Mouse (Mus musculus) CH12.LX (cell line): ENCODE data around the gene Taar7e. TPM values are rescaled to one million over a fixed set of nuclear protein-coding genes. Genes with fewer than 3 reads are reported as not detected.

Experiments used
- DNase-seq: peaks from one replicate; pipeline ENCODE4 v3.0.0-alpha.2; 2013; ENCODE audit errors: extremely low read depth
- H3K27ac ChIP-seq: 2 replicates; pipeline ENCODE4 v1.5.1; 2012; ENCODE audit warnings: low read depth, mild to moderate bottlenecking, control low read depth, moderate library complexity; ENCODE audit not compliant: insufficient read depth
- H3K27me3 ChIP-seq: replicated peaks from 2 replicates; pipeline ENCODE3; 2012; ENCODE audit warnings: inconsistent platforms
- H3K36me3 ChIP-seq, 2 experiments: replicated peaks in 1 of 2; 2 replicates each; pipeline versions ENCODE3 to v1.6.1; 2012; ENCODE audit warnings: inconsistent platforms in 1 of 2, low read length in 1 of 2, mild to moderate bottlenecking in 1 of 2, mixed read lengths in 1 of 2, moderate library complexity in 1 of 2; ENCODE audit not compliant: control insufficient read depth in 1 of 2, insufficient read depth in 1 of 2
- H3K4me1 ChIP-seq, 2 experiments: 2 replicates each; pipeline ENCODE4 v1.6.1; 2012; ENCODE audit warnings: inconsistent platforms in 1 of 2, moderate library complexity in 1 of 2; ENCODE audit not compliant: insufficient read depth in 2 of 2, control insufficient read depth in 1 of 2
- H3K4me2 ChIP-seq: 2 replicates; pipeline ENCODE4 v1.6.1; 2012; ENCODE audit warnings: low read depth, mild to moderate bottlenecking, control low read depth; ENCODE audit not compliant: poor library complexity, insufficient read depth, severe bottlenecking
- H3K4me3 ChIP-seq, 3 experiments: fragments of 150-350 bp in 1 of 3; sonication (generic) in 1 of 3; replicated peaks in 1 of 3; 2 replicates each; pipeline versions ENCODE3 to v1.5.1; 2011 to 2012; ENCODE audit warnings: low read depth in 2 of 3, low read length in 2 of 3, mild to moderate bottlenecking in 2 of 3, moderate library complexity in 2 of 3, control low read depth in 1 of 3, improper control_type of control experiment in 1 of 3, inconsistent platforms in 1 of 3, mixed read lengths in 1 of 3; ENCODE audit not compliant: poor library complexity in 1 of 3
- H3K79me2 ChIP-seq: replicated peaks from 2 replicates; pipeline ENCODE4 v1.6.1; 2012; ENCODE audit warnings: mild to moderate bottlenecking, moderate library complexity; ENCODE audit not compliant: control insufficient read depth, poor library complexity, insufficient read depth, severe bottlenecking; ENCODE audit errors: extremely low read depth
- H3K9ac ChIP-seq: 2 replicates; pipeline ENCODE4 v1.6.1; 2012; ENCODE audit warnings: low read depth, mild to moderate bottlenecking, control low read depth, moderate library complexity; ENCODE audit not compliant: insufficient read depth
- H3K9me3 ChIP-seq: replicated peaks from 2 replicates; pipeline ENCODE3; 2012; ENCODE audit warnings: low read length, inconsistent platforms, mixed read lengths
- BHLHE40 ChIP-seq: IDR thresholded peaks from 2 replicates; pipeline ENCODE4 v1.6.1; 2011; ENCODE audit warnings: mild to moderate bottlenecking, low read depth, low read length, improper control_type of control experiment
- CHD2 ChIP-seq: IDR thresholded peaks from 2 replicates; pipeline ENCODE4 v1.6.1; 2011; ENCODE audit warnings: low read length, improper control_type of control experiment
- E2F4 ChIP-seq: IDR thresholded peaks from 2 replicates; pipeline ENCODE4 v1.6.1; 2011; ENCODE audit warnings: low read depth, low read length, improper control_type of control experiment; ENCODE audit not compliant: insufficient replicate concordance
- EP300 ChIP-seq: IDR thresholded peaks from 2 replicates; pipeline ENCODE4 v1.6.1; 2011; ENCODE audit warnings: low read length, improper control_type of control experiment
- ETS1 ChIP-seq: conservative IDR thresholded peaks from 2 replicates; pipeline ENCODE4 v1.6.1; 2012; ENCODE audit warnings: low read depth, mild to moderate bottlenecking, inconsistent platforms, low read length, improper control_type of control experiment, moderate library complexity
- GABPA ChIP-seq: IDR thresholded peaks from 2 replicates; pipeline ENCODE4 v1.6.1; 2012; ENCODE audit warnings: low read depth, low read length, improper control_type of control experiment, inconsistent platforms; ENCODE audit not compliant: insufficient replicate concordance
- HCFC1 ChIP-seq: IDR thresholded peaks from 2 replicates; pipeline ENCODE4 v1.6.1; 2012; ENCODE audit warnings: low read depth, mild to moderate bottlenecking, inconsistent platforms, low read length, improper control_type of control experiment
- IRF4 ChIP-seq: IDR thresholded peaks from 2 replicates; pipeline ENCODE4 v1.6.1; 2014; ENCODE audit warnings: low read depth, mild to moderate bottlenecking, inconsistent platforms, low read length, improper control_type of control experiment
- JUND ChIP-seq: conservative IDR thresholded peaks from 2 replicates; pipeline ENCODE4 v1.6.1; 2011; ENCODE audit warnings: low read depth, low read length, improper control_type of control experiment
- MAX ChIP-seq: IDR thresholded peaks from 2 replicates; pipeline ENCODE4 v1.6.1; 2011; ENCODE audit warnings: low read length, improper control_type of control experiment
- MAZ ChIP-seq: IDR thresholded peaks from 2 replicates; pipeline ENCODE4 v1.6.1; 2012; ENCODE audit warnings: low read depth, mild to moderate bottlenecking, inconsistent platforms, low read length, improper control_type of control experiment, moderate library complexity
- MEF2A ChIP-seq: IDR thresholded peaks from 2 replicates; pipeline ENCODE4 v1.6.1; 2014; ENCODE audit warnings: low read depth, mild to moderate bottlenecking, inconsistent platforms, low read length, improper control_type of control experiment, borderline replicate concordance
- MXI1 ChIP-seq: IDR thresholded peaks from 2 replicates; pipeline ENCODE4 v1.6.1; 2011; ENCODE audit warnings: mild to moderate bottlenecking, low read depth, low read length, improper control_type of control experiment
- NELFE ChIP-seq: IDR thresholded peaks from 2 replicates; pipeline ENCODE4 v1.6.1; 2011; ENCODE audit warnings: low read depth, low read length, improper control_type of control experiment
- NRF1 ChIP-seq: IDR thresholded peaks from 2 replicates; pipeline ENCODE4 v1.6.1; 2014; ENCODE audit warnings: low read depth, mild to moderate bottlenecking, inconsistent platforms, low read length, improper control_type of control experiment, moderate library complexity
- POLR2A ChIP-seq: IDR thresholded peaks from 2 replicates; pipeline ENCODE4 v1.6.1; 2011; ENCODE audit warnings: low read depth, mild to moderate bottlenecking, improper control_type of control experiment, low read length
- POLR2AphosphoS2 ChIP-seq: IDR thresholded peaks from 2 replicates; pipeline ENCODE4 v1.6.1; 2011; ENCODE audit warnings: low read depth, low read length, improper control_type of control experiment
- SIN3A ChIP-seq: IDR thresholded peaks from 2 replicates; pipeline ENCODE4 v1.6.1; 2012; ENCODE audit warnings: low read length, improper control_type of control experiment, inconsistent platforms
- SMC3 ChIP-seq: IDR thresholded peaks from 2 replicates; pipeline ENCODE4 v1.6.1; 2011; ENCODE audit warnings: low read depth, low read length, improper control_type of control experiment
- TBP ChIP-seq: conservative IDR thresholded peaks from 2 replicates; pipeline ENCODE4 v1.6.1; 2011; ENCODE audit warnings: low read depth, low read length, improper control_type of control experiment
- TCF12 ChIP-seq: IDR thresholded peaks from 2 replicates; pipeline ENCODE4 v1.6.1; 2014; ENCODE audit warnings: low read depth, mild to moderate bottlenecking, inconsistent platforms, low read length, improper control_type of control experiment
- UBTF ChIP-seq: IDR thresholded peaks from 2 replicates; pipeline ENCODE4 v1.6.1; 2012; ENCODE audit warnings: low read depth, mild to moderate bottlenecking, inconsistent platforms, low read length, improper control_type of control experiment, moderate library complexity
- USF1 ChIP-seq: IDR thresholded peaks from 2 replicates; pipeline ENCODE4 v1.6.1; 2014; ENCODE audit warnings: low read depth, mild to moderate bottlenecking, inconsistent platforms, low read length, improper control_type of control experiment
- USF2 ChIP-seq: conservative IDR thresholded peaks from 2 replicates; pipeline ENCODE4 v1.6.1; 2011; ENCODE audit warnings: low read depth, low read length, improper control_type of control experiment
- ZKSCAN1 ChIP-seq: IDR thresholded peaks from 2 replicates; pipeline ENCODE4 v1.6.1; 2012; ENCODE audit warnings: low read depth, inconsistent platforms, low read length, improper control_type of control experiment, borderline replicate concordance
- dilution Hi-C: fragments of 300-500 bp; cut with MboI; formaldehyde crosslinking; loops from 2 replicates; pipeline ENCODE4 v1.14.3; 2020; ENCODE audit warnings: low sequenced_read_pairs; ENCODE audit not compliant: extremely low pct_unique_long_range_greater_than_20kb, extremely low pct_ligation_motif_present
- in situ Hi-C: fragments of 300-500 bp; cut with MboI; formaldehyde crosslinking; loops from 3 replicates; pipeline ENCODE4 v1.14.3; 2019; ENCODE audit warnings: low sequenced_read_pairs, low pct_ligation_motif_present, low pct_unique_long_range_greater_than_20kb, mixed read lengths
- polyA plus RNA-seq: library from polyadenylated mRNA; unstranded; fragments of >175 nt; gene quantifications from 2 replicates; pipeline ENCODE4 v1.2.1, GENCODE M21; 2012; ENCODE audit warnings: low read depth; ENCODE audit not compliant: insufficient read length
- total RNA-seq, 2 experiments: library from RNA; depleted of rRNA; stranded (reverse); fragments of 300-350 nt in 1 of 2; fragments of >200 nt in 1 of 2; gene quantifications; 2 replicates each; pipeline ENCODE4 v1.2.3; 2012 to 2014

Taar7e gene
- total and polyA plus RNA-seq, 3 experiments, result not detected

- Histone ChIP-seq H3K27me3 (no peaks in the 10 kb centered on the region), H3K4me2 (no peak overlapping the region), H3K79me2 (no peaks in the 10 kb centered on the region), H3K4me3 (no peak overlapping the region), H3K9me3 (no peaks in the 10 kb centered on the region), H3K36me3 (no peaks in the 10 kb centered on the region), H3K9ac (no peak overlapping the region), H3K4me1 (no peaks in the 10 kb centered on the region), H3K27ac (no peak overlapping the region)
- dilution Hi-C loops (no loop called here), in situ Hi-C loops (no loop called here)
- no peak for DNase-seq
- TF ChIP-seq GABPA (no peak), USF2 (no peak), NRF1 (no peak), ETS1 (no peak), NELFE (no peak), MXI1 (no peak), IRF4 (no peak), ZKSCAN1 (no peak), USF1 (no peak), CHD2 (no peak), MAX (no peak), HCFC1 (no peak), MEF2A (no peak), MAZ (no peak), SIN3A (no peak), POLR2AphosphoS2 (no peak)
These were observed 30.4 kb upstream of the Taar7e start for GRCm38 (mm10) chr10:24007034-24007433.

- no peak overlapping the region for H3K4me3 ChIP-seq
- no peaks in the 10 kb centered on the region for H3K4me1 ChIP-seq
- H3K27me3 ChIP-seq, result no peaks in the 10 kb centered on the region
- no peak for TF ChIP-seq ETS1
- TF ChIP-seq BHLHE40, result no peak
- no peak for TF ChIP-seq SMC3
- TF ChIP-seq JUND, result no peak
- no peak for TF ChIP-seq EP300
- no peak for TF ChIP-seq TCF12
- no peak for TF ChIP-seq POLR2A
- no peak for TF ChIP-seq IRF4
- TF ChIP-seq TBP, result no peak
- TF ChIP-seq UBTF, result no peak
- no peak for TF ChIP-seq MXI1
- no peak for TF ChIP-seq POLR2AphosphoS2
- no peak for TF ChIP-seq E2F4
- H3K36me3 ChIP-seq, result no peaks in the 10 kb centered on the region
- no peak overlapping the region for H3K9ac ChIP-seq
- in situ Hi-C loops, result no loop called here
- H3K9me3 ChIP-seq, result no peaks in the 10 kb centered on the region
- H3K4me2 ChIP-seq, result no peak overlapping the region
- dilution Hi-C loops, result no loop called here
- H3K79me2 ChIP-seq, result no peaks in the 10 kb centered on the region
- no peak overlapping the region for H3K27ac ChIP-seq
- DNase-seq, result no peak
These were observed 29.3 kb upstream of the Taar7e start for GRCm38 (mm10) chr10:24008143-24008542.
